Mouse (Mus musculus): ENCODE data around the gene Trim66. TPM values are rescaled to one million over a fixed set of nuclear protein-coding genes. Genes with fewer than 3 reads are reported as not detected.

The Trim66 gene
- polyA plus RNA-seq, 1 experiment from 2014 or later = 0.40 TPM

Small RNA genes within 50 kb of the gene (microRNA-seq; reads per million reads assigned to microRNA genes)
- 0.57 reads per million for gene Gm47284

Other genes starting within 250 kb of the Trim66 start
- gene Stk33, start 69.1 kb downstream of the Trim66 start, polyA plus RNA-seq (2014; fragmentation: Nextera tagmentation; extraction: Ambion mirVana) = 28.4 and 29.7 TPM in 2 replicates
- gene Rpl27a, start 11.0 kb upstream of the Trim66 start, polyA plus RNA-seq (2014; fragmentation: Nextera tagmentation; extraction: Ambion mirVana) = 116 and 127 TPM in 2 replicates
- 37.9 and 41.6 TPM in 2 replicates for gene St5, start 195.5 kb upstream of the Trim66 start, polyA plus RNA-seq (2014; fragmentation: Nextera tagmentation; extraction: Ambion mirVana)
- 19.4 and 20.7 TPM in 2 replicates for gene Akip1, start 195.6 kb upstream of the Trim66 start, polyA plus RNA-seq (2014; fragmentation: Nextera tagmentation; extraction: Ambion mirVana)
- not detected in 2 replicates for gene BC051019, start 215.7 kb upstream of the Trim66 start, polyA plus RNA-seq (2014; fragmentation: Nextera tagmentation; extraction: Ambion mirVana)
- gene Ascl3, start 223.6 kb upstream of the Trim66 start, polyA plus RNA-seq (2014; fragmentation: Nextera tagmentation; extraction: Ambion mirVana) = 0.20 TPM in 1 of 2 replicates, not detected in the other
- 63.9 and 69.4 TPM in 2 replicates for gene Tmem9b, start 244.7 kb upstream of the Trim66 start, polyA plus RNA-seq (2014; fragmentation: Nextera tagmentation; extraction: Ambion mirVana)